Mouse (Mus musculus): ENCODE measurements at regions not wholly inside any gene's neighbourhood (a gene's known extent, or its start where the extent isn't known, plus 50 kb on each side); places are given as distances from the start of the nearest gene placed in this dataset.

DNA sequence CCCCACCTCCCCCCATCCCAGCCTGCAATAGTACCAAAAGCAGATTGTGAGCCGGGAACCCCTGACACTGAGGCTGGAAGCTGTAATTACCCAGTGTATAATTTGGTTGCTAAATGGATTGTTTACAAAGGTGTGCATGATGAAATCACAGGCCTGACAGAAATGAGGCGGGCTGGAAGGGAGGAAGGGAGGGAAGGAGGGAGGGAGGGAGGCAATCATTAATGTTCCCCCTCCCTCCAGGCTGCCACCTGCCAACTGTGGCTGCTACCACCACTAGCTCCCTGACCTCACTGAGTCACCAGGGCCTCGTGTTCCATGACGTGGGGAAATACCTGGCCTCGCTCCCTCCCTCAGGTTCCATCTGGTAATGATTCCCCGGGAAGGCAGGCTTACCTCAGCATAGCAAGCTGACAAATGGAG, 140.0 kb downstream of the Katnal1 start:
- TF ChIP-seq CTCF (conservative IDR thresholded peaks at IDR 0.05 in 1 of 2, IDR thresholded peaks at IDR 0.05 in 1 of 2; ENCODE audit: low read depth in 2 of 2, low read length in 2 of 2) (no peak), SIN3A (IDR thresholded peaks at IDR 0.05; ENCODE audit: low read length) (peak; percentile 51; the same call in 1 of the 2 replicates), UBTF (IDR thresholded peaks at IDR 0.05; ENCODE audit: low read depth, low read length) (no peak), POLR2A (IDR thresholded peaks at IDR 0.05; ENCODE audit: low read depth, low read length) (no peak), ZKSCAN1 (IDR thresholded peaks at IDR 0.05; ENCODE audit: borderline replicate concordance, low read depth, low read length) (no peak), MAX (IDR thresholded peaks at IDR 0.05; ENCODE audit: low read length) (peak; percentile 59), MEF2A (IDR thresholded peaks at IDR 0.05; ENCODE audit: borderline replicate concordance, low read depth, low read length) (no peak; the same call in 1 of the 2 replicates), BHLHE40 (IDR thresholded peaks at IDR 0.05; ENCODE audit: low read depth, low read length) (peak; percentile 44; the same call in 1 of the 2 replicates), RCOR1 (conservative IDR thresholded peaks at IDR 0.05; ENCODE audit: low read depth, low read length) (no peak)

All from CH12.LX (cell line).